Mouse (Mus musculus) frontal cortex, postnatal 36 days (tissue): ENCODE measurements around the gene Gphn.

Source experiments
- DNase-seq, 2 experiments: peaks; one replicate each; pipeline ENCODE4 v3.0.0; 2022; ENCODE audit warnings: low spot score in 2 of 2

The Gphn gene

GRCm38 (mm10) chr12:78693281-78693680 is 467.1 kb downstream of the Gphn start:
- DNase-seq: no peak

GRCm38 (mm10) chr12:78717783-78718182 is 491.6 kb downstream of the Gphn start:
- no peak for DNase-seq

GRCm38 (mm10) chr12:78727723-78728122 is 501.5 kb downstream of the Gphn start:
- no peak for DNase-seq
